Mouse (Mus musculus) right cerebral cortex, postnatal 25 days (tissue): ENCODE measurements around the gene Rad23b.
A peak's percentile ranks its signal among the peaks of the same experiment; 100 is the strongest.
"Not testable (repeated sequence)": the region's sequence is repeated elsewhere in the genome, so short reads cannot be mapped to it uniquely, and the experiment has no call there.

Experiments used
- DNase-seq: peaks from one replicate; pipeline ENCODE4 v3.0.0; 2022

The Rad23b gene

GRCm38 (mm10) chr4:55349452-55350218 is at the start of gene Rad23b:
Rad23b (plus strand) TSS chr4:55350043.
- DNase-seq, result peak; percentile 100

- DNase-seq, result no peak
Measured at GRCm38 (mm10) chr4:55304121-55304520, 45.7 kb upstream of the Rad23b start.

- DNase-seq, result no peak
Measured at GRCm38 (mm10) chr4:55306636-55307035, 43.2 kb upstream of the Rad23b start.

GRCm38 (mm10) chr4:55316726-55317125 is 33.1 kb upstream of the Rad23b start:
- no peak for DNase-seq

- DNase-seq, result not testable (repeated sequence)
Measured at GRCm38 (mm10) chr4:55318350-55318749, 31.5 kb upstream of the Rad23b start.

GRCm38 (mm10) chr4:55325786-55326518 is 23.9 kb upstream of the Rad23b start:
- DNase-seq, result no peak

GRCm38 (mm10) chr4:55327508-55327907 is 22.3 kb upstream of the Rad23b start:
- DNase-seq, result no peak

GRCm38 (mm10) chr4:55328471-55328870 is 21.4 kb upstream of the Rad23b start:
- DNase-seq, result no peak

- DNase-seq, result not testable (repeated sequence)
Measured at GRCm38 (mm10) chr4:55328928-55329327, 20.9 kb upstream of the Rad23b start.

- DNase-seq, result peak; percentile 50
Measured at GRCm38 (mm10) chr4:55329621-55330346, 20.1 kb upstream of the Rad23b start.

- no peak for DNase-seq
Measured at GRCm38 (mm10) chr4:55335030-55335770, 14.6 kb upstream of the Rad23b start.

- DNase-seq, result no peak
Measured at GRCm38 (mm10) chr4:55338905-55339304, 10.9 kb upstream of the Rad23b start.

GRCm38 (mm10) chr4:55339388-55339787 is 10.5 kb upstream of the Rad23b start:
- DNase-seq, result no peak

- DNase-seq, result no peak
Measured at GRCm38 (mm10) chr4:55341797-55342196, 8.0 kb upstream of the Rad23b start.

GRCm38 (mm10) chr4:55342602-55343001 is 7.2 kb upstream of the Rad23b start:
- DNase-seq, result no peak

GRCm38 (mm10) chr4:55343287-55343686 is 6.6 kb upstream of the Rad23b start:
- DNase-seq, result no peak

GRCm38 (mm10) chr4:55348759-55349451 is 938 bp upstream of the Rad23b start:
- no peak for DNase-seq

GRCm38 (mm10) chr4:55350219-55350931 is 532 bp downstream of the Rad23b start:
- DNase-seq, result peak; percentile 47

- no peak for DNase-seq
Measured at GRCm38 (mm10) chr4:55351037-55351436, 1.2 kb downstream of the Rad23b start.

GRCm38 (mm10) chr4:55351860-55352259 is 2.0 kb downstream of the Rad23b start:
- DNase-seq, result no peak

GRCm38 (mm10) chr4:55354038-55354437 is 4.2 kb downstream of the Rad23b start:
- DNase-seq, result no peak
